25 mouse cellular contexts compared by ENCODE assay signal in the genomic region with DNA sequence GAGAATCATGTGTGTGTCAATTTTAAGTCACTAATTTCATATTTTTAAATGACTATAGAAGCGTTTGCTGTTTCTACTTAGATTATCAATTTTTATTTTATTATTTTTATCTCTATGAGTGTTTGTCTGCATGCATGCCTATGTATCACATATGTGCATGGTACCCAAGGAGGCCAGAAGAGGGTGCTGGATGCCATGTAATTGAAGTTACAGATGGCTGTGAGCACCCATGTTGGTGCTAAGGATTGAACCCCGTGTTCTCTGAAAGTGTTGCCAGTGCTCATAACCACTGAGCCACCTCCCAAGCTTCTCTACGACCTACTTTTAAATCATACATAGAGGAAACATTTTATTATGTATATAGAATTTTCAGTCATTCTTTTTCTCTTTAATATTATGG.
DNase-seq lines count a peak whose midpoint lies in the region; ATAC-seq and TF ChIP-seq lines count a peak whose summit lies in the region.
"Had no signal": no experiment of that assay in that cellular context is flagged by ENCODE, and none has a peak within 500 bp of the region (broad histone marks: within the 10 kb centered on the region; RNA-seq: fewer than 3 reads in every experiment).

No protein-coding gene starts in this region.

- TF ChIP-seq RAD21 in MEL (IDR thresholded peaks at IDR 0.05; ENCODE audit: low read depth, low read length): peak; percentile 61

- H3K27ac ChIP-seq in intestine, postnatal 0 days (ENCODE audit: low read depth, low read length): no peak overlapping the region
- H3K27ac ChIP-seq in intestine, embryonic 16.5 days (ENCODE audit: low read length): no peak overlapping the region
- no peak overlapping the region for H3K27ac ChIP-seq in layer of hippocampus, adult 2 months
- no peak overlapping the region for H3K27ac ChIP-seq in MEL (ENCODE audit: control insufficient read depth, low read depth, low read length)
- H3K27ac ChIP-seq: embryonic facial prominence, embryonic 10.5 days; embryonic facial prominence, embryonic 12.5 days; forebrain, embryonic 12.5 days had no signal

- H3K4me1 ChIP-seq in intestine, postnatal 0 days (replicated peaks; ENCODE audit: control insufficient read depth, insufficient read depth, low read length): no peaks in the 10 kb centered on the region
- H3K4me1 ChIP-seq in intestine, embryonic 16.5 days (ENCODE audit: control insufficient read depth, insufficient read depth, low read length): 0 out of 2 replicates have a peak, but pooled peaks cover 5% of the 10 kb centered on the region
- H3K4me1 ChIP-seq in E14TG2a.4 (replicated peaks; ENCODE audit: low read depth, low read length) (0 out of 2 replicates have a peak, but pooled peaks cover 5% of the 10 kb centered on the region), MEL (ENCODE audit: control insufficient read depth in 1 of 2, insufficient read depth in 2 of 2, low read length in 2 of 2) (no peaks in the 10 kb centered on the region)

- DNase-seq in layer of hippocampus, adult 2 months (ENCODE audit: low spot score in 2 of 2): no peak
- no peak for DNase-seq in layer of hippocampus, adult 9-11 months
- peak; percentile 20 for DNase-seq in MEL (ENCODE audit: low read depth, low spot score)
- no peak for DNase-seq in thymus, adult 18-20 months
- DNase-seq in right cerebral cortex, postnatal 36 days (ENCODE audit: low spot score in 2 of 2): no peak
- DNase-seq: adrenal gland, adult 2 months; adrenal gland, postnatal 10 days; adrenal gland, postnatal 25 days; B cell, adult 2 months; cerebellum, adult 11 months; cerebellum, adult 18-20 months; cerebellum, adult 8-10 months; cerebellum, adult 9-11 months; cerebellum, postnatal 25 days had no signal

- TF ChIP-seq CTCF in intestine, postnatal 0 days (IDR thresholded peaks at IDR 0.05; ENCODE audit: low read depth): peak; percentile 15; the same call in 1 of the 2 replicates
- TF ChIP-seq CTCF in layer of hippocampus, adult 2 months (conservative IDR thresholded peaks at IDR 0.05): 0 out of 2 replicates have a peak, but pooled peaks have one; percentile 8
- TF ChIP-seq CTCF in E14TG2a.4 (conservative IDR thresholded peaks at IDR 0.05; ENCODE audit: low read length): 0 out of 2 replicates have a peak, but pooled peaks have one; percentile 10
- TF ChIP-seq CTCF in MEL (IDR thresholded peaks at IDR 0.05 in 2 of 3, conservative IDR thresholded peaks at IDR 0.05 in 1 of 3; ENCODE audit: control insufficient read depth in 1 of 3, insufficient read depth in 1 of 3, low read depth in 2 of 3, low read length in 3 of 3, poor library complexity in 1 of 3, severe bottlenecking in 1 of 3): peak in 2 of 3 experiments; percentile 4 to 46; a peak in 2 of 6 replicates

- TF ChIP-seq POLR2A in MEL (IDR thresholded peaks at IDR 0.05; ENCODE audit: control insufficient read depth in 1 of 2, insufficient read depth in 1 of 2, low read depth in 1 of 2, low read length in 2 of 2, poor library complexity in 1 of 2): no peak

- H3K9me3 ChIP-seq in intestine, postnatal 0 days (ENCODE audit: control insufficient read depth): no peaks in the 10 kb centered on the region
- no peaks in the 10 kb centered on the region for H3K9me3 ChIP-seq in intestine, embryonic 16.5 days (ENCODE audit: control insufficient read depth, low read length)
- no peaks in the 10 kb centered on the region for H3K9me3 ChIP-seq in E14TG2a.4 (ENCODE audit: low read length)
- no peaks in the 10 kb centered on the region for H3K9me3 ChIP-seq in MEL (replicated peaks; ENCODE audit: insufficient read depth, low read length)
- H3K9me3 ChIP-seq: embryonic facial prominence, embryonic 10.5 days; embryonic facial prominence, embryonic 12.5 days; forebrain, embryonic 12.5 days; G1E had no signal

- 0 out of 2 replicates have a peak, but pooled peaks cover 4% of the 10 kb centered on the region for H3K27me3 ChIP-seq in intestine, postnatal 0 days (replicated peaks; ENCODE audit: control insufficient read depth, insufficient read depth, low read length)
- H3K27me3 ChIP-seq in intestine, embryonic 16.5 days (replicated peaks; ENCODE audit: control insufficient read depth, insufficient read depth, low read length): 0 out of 2 replicates have a peak, but pooled peaks cover 3% of the 10 kb centered on the region
- H3K27me3 ChIP-seq in E14TG2a.4 (ENCODE audit: insufficient read depth, low read length) (0 out of 2 replicates have a peak, but pooled peaks cover 4% of the 10 kb centered on the region), MEL (ENCODE audit: control insufficient read depth in 1 of 2, insufficient read depth in 2 of 2, low read length in 2 of 2) (no peaks in the 10 kb centered on the region; a peak in 1 of 4 replicates)
- H3K27me3 ChIP-seq: CH12.LX; embryonic facial prominence, embryonic 12.5 days; forebrain, embryonic 12.5 days had no signal

- no peaks in the 10 kb centered on the region for H3K79me2 ChIP-seq in MEL (ENCODE audit: control insufficient read depth, insufficient read depth, low read length, poor library complexity)

- H3K4me3 ChIP-seq in intestine, postnatal 0 days (ENCODE audit: low read depth, low read length): no peak overlapping the region
- no peak overlapping the region for H3K4me3 ChIP-seq in intestine, embryonic 16.5 days (ENCODE audit: low read length)
- no peak overlapping the region for H3K4me3 ChIP-seq in layer of hippocampus, adult 2 months
- H3K4me3 ChIP-seq in E14TG2a.4 (replicated peaks; ENCODE audit: low read length) (no peak overlapping the region), MEL (ENCODE audit: control insufficient read depth in 1 of 2, insufficient read depth in 1 of 2, low read depth in 2 of 2, low read length in 2 of 2) (no peak overlapping the region)
- H3K4me3 ChIP-seq: embryonic facial prominence, embryonic 10.5 days; embryonic facial prominence, embryonic 12.5 days; forebrain, embryonic 12.5 days had no signal

- H3K9ac ChIP-seq in intestine, postnatal 0 days (ENCODE audit: low read depth, low read length): no peak overlapping the region
- no peak overlapping the region for H3K9ac ChIP-seq in intestine, embryonic 16.5 days (ENCODE audit: low read depth, low read length)
- no peak overlapping the region for H3K9ac ChIP-seq in MEL (ENCODE audit: control insufficient read depth, low read depth, low read length, poor library complexity, severe bottlenecking)
- H3K9ac ChIP-seq: embryonic facial prominence, embryonic 12.5 days; forebrain, embryonic 12.5 days had no signal

- no peak overlapping the region for H3K4me2 ChIP-seq in intestine, postnatal 0 days (replicated peaks; ENCODE audit: low read depth)
- H3K4me2 ChIP-seq in intestine, embryonic 16.5 days (ENCODE audit: low read depth, low read length): no peak overlapping the region
- H3K4me2 ChIP-seq: embryonic facial prominence, embryonic 12.5 days; forebrain, embryonic 12.5 days had no signal

- WGBS in intestine, postnatal 0 days: 94% methylated on average over 3 of the region's 3 CpGs
- 94% methylated on average over 3 of the region's 3 CpGs for WGBS in intestine, embryonic 16.5 days

- no peak for ATAC-seq in intestine, postnatal 0 days
- no peak for ATAC-seq in intestine, embryonic 16.5 days
- ATAC-seq: CD4-positive, CD25-positive, alpha-beta regulatory T cell, adult 4 months; forebrain, embryonic 14.5 days; forebrain, embryonic 16.5 days had no signal

- H3K36me3 ChIP-seq in intestine, postnatal 0 days (ENCODE audit: control insufficient read depth, insufficient read depth): no peaks in the 10 kb centered on the region
- no peaks in the 10 kb centered on the region for H3K36me3 ChIP-seq in intestine, embryonic 16.5 days (ENCODE audit: control insufficient read depth, insufficient read depth, low read length)
- no peaks in the 10 kb centered on the region for H3K36me3 ChIP-seq in E14TG2a.4 (ENCODE audit: insufficient read depth, low read length)
- no peaks in the 10 kb centered on the region for H3K36me3 ChIP-seq in MEL (ENCODE audit: control insufficient read depth in 1 of 2, insufficient read depth in 2 of 2, low read length in 2 of 2)
- H3K36me3 ChIP-seq: embryonic facial prominence, embryonic 10.5 days; embryonic facial prominence, embryonic 12.5 days; forebrain, embryonic 12.5 days; G1E had no signal

- no peak for TF ChIP-seq EP300 in MEL (IDR thresholded peaks at IDR 0.05; ENCODE audit: low read depth in 1 of 2, low read length in 2 of 2)

TF ChIP-seq in MEL, 35 proteins besides CTCF, POLR2A, EP300 and RAD21:
- TF ChIP-seq NELFE (IDR thresholded peaks at IDR 0.05; ENCODE audit: low read depth, low read length) (no peak), ZMIZ1 (IDR thresholded peaks at IDR 0.05; ENCODE audit: low read depth, low read length) (no peak), SMC3 (IDR thresholded peaks at IDR 0.05; ENCODE audit: low read depth, low read length) (peak; percentile 54), ZC3H11A (IDR thresholded peaks at IDR 0.05; ENCODE audit: low read depth, low read length) (peak; percentile 63), MEF2A (IDR thresholded peaks at IDR 0.05; ENCODE audit: extremely low read depth, insufficient replicate concordance, low read depth, low read length, poor library complexity, severe bottlenecking) (no peak), E2F4 (IDR thresholded peaks at IDR 0.05; ENCODE audit: borderline replicate concordance, low read depth, low read length) (no peak), JUND (IDR thresholded peaks at IDR 0.05; ENCODE audit: low read depth, low read length) (no peak), KAT2A (conservative IDR thresholded peaks at IDR 0.05; ENCODE audit: low read depth, low read length) (no peak)
